In the genomic region with DNA sequence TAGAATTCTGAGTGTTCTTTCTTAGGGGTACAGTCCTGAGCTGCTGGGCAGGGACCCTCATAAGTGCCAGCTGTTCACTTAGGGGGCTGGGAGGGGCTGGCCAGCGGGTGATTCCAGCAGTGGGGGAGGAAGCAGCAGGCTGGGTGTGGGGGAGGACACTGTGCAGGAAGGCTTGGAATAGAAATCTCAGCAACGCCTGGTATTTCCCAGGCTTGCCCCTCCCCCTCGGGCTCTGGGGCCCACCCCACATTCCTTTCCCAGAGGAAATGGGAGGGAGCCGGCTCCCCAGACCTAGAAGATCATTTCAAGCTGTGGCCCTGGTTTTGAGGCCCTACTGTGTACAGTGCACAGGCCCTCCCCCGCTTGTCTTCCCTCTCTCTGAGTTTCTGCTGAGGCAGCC, we compare ENCODE assay signal across 8 mouse cellular contexts. TPM values are rescaled to one million over a fixed set of nuclear protein-coding genes. Genes with fewer than 3 reads are reported as not detected.
DNase-seq lines count a peak whose midpoint lies in the region; ATAC-seq and TF ChIP-seq lines count a peak whose summit lies in the region.

No protein-coding gene starts in this region.

- H3K4me3 ChIP-seq in E14TG2a.4 (replicated peaks; ENCODE audit: low read length) = peak overlapping the region; percentile 72; the same call in 1 of the 2 replicates
- H3K4me3 ChIP-seq in intestine, embryonic 14.5 days (ENCODE audit: low read depth, low read length) = no peak overlapping the region
- no peak overlapping the region for H3K4me3 ChIP-seq in liver, embryonic 13.5 days (replicated peaks)
- H3K4me3 ChIP-seq in stomach, embryonic 14.5 days (ENCODE audit: low read depth, low read length) = no peak overlapping the region

- H3K27me3 ChIP-seq in E14TG2a.4 (ENCODE audit: insufficient read depth, low read length) = peaks cover 23% of the 10 kb centered on the region
- H3K27me3 ChIP-seq in intestine, embryonic 14.5 days (replicated peaks; ENCODE audit: control insufficient read depth, insufficient read depth, low read length) = no peaks in the 10 kb centered on the region
- H3K27me3 ChIP-seq in liver, embryonic 13.5 days = no peaks in the 10 kb centered on the region
- no peaks in the 10 kb centered on the region for H3K27me3 ChIP-seq in stomach, embryonic 14.5 days (ENCODE audit: control insufficient read depth, insufficient read depth, low read length)

- H3K4me1 ChIP-seq in E14TG2a.4 (replicated peaks; ENCODE audit: low read depth, low read length) = peaks cover 93% of the 10 kb centered on the region
- peaks cover 68% of the 10 kb centered on the region for H3K4me1 ChIP-seq in intestine, embryonic 14.5 days (replicated peaks; ENCODE audit: control insufficient read depth, insufficient read depth, low read length)
- peaks cover 98% of the 10 kb centered on the region for H3K4me1 ChIP-seq in liver, embryonic 13.5 days (replicated peaks)
- peaks cover 76% of the 10 kb centered on the region for H3K4me1 ChIP-seq in stomach, embryonic 14.5 days (ENCODE audit: control insufficient read depth, insufficient read depth, low read length)

- no peaks in the 10 kb centered on the region for H3K9me3 ChIP-seq in E14TG2a.4 (ENCODE audit: low read length)
- no peaks in the 10 kb centered on the region for H3K9me3 ChIP-seq in intestine, embryonic 14.5 days (ENCODE audit: control insufficient read depth, low read length)
- no peaks in the 10 kb centered on the region for H3K9me3 ChIP-seq in liver, embryonic 13.5 days (replicated peaks)
- no peaks in the 10 kb centered on the region for H3K9me3 ChIP-seq in stomach, embryonic 14.5 days (ENCODE audit: control insufficient read depth, low read depth, low read length)

- peaks cover 3% of the 10 kb centered on the region for H3K36me3 ChIP-seq in E14TG2a.4 (ENCODE audit: insufficient read depth, low read length)
- no peaks in the 10 kb centered on the region for H3K36me3 ChIP-seq in intestine, embryonic 14.5 days (ENCODE audit: control insufficient read depth, insufficient read depth, low read length)
- H3K36me3 ChIP-seq in liver, embryonic 13.5 days = peaks cover 2% of the 10 kb centered on the region; the same call in 1 of the 2 replicates
- no peaks in the 10 kb centered on the region for H3K36me3 ChIP-seq in stomach, embryonic 14.5 days (ENCODE audit: control insufficient read depth, insufficient read depth, low read length)

- TF ChIP-seq CTCF in E14TG2a.4 (conservative IDR thresholded peaks at IDR 0.05; ENCODE audit: low read length) = no peak

- H3K9ac ChIP-seq in intestine, embryonic 14.5 days (ENCODE audit: low read length) = no peak overlapping the region
- H3K9ac ChIP-seq in liver, embryonic 13.5 days = peak overlapping the region; percentile 100
- H3K9ac ChIP-seq in stomach, embryonic 14.5 days (replicated peaks; ENCODE audit: low read depth, low read length) = no peak overlapping the region

- DNase-seq in ZHBTc4 (ENCODE audit: low read depth, low spot score) = peak; percentile 88
- DNase-seq in gastrocnemius, adult 8-10 months (ENCODE audit: low spot score in 2 of 2) = peak; percentile 45 to 53
- DNase-seq in intestine, embryonic 14.5 days (ENCODE audit: low spot score) = peak; percentile 79
- no peak for DNase-seq in liver, embryonic 13.5 days
- DNase-seq in layer of hippocampus, postnatal 25 days (ENCODE audit: extremely low spot score in 1 of 2, low spot score in 1 of 2) = no peak

- H3K27ac ChIP-seq in intestine, embryonic 14.5 days (ENCODE audit: low read depth) = peak overlapping the region; percentile 77
- peak overlapping the region; percentile 100 for H3K27ac ChIP-seq in liver, embryonic 13.5 days
- peak overlapping the region; percentile 78 for H3K27ac ChIP-seq in stomach, embryonic 14.5 days (ENCODE audit: low read length)

- peak overlapping the region; percentile 11; the same call in 1 of the 2 replicates for H3K4me2 ChIP-seq in intestine, embryonic 14.5 days (ENCODE audit: low read length)
- no peak overlapping the region for H3K4me2 ChIP-seq in liver, embryonic 13.5 days
- H3K4me2 ChIP-seq in stomach, embryonic 14.5 days (replicated peaks; ENCODE audit: low read depth, low read length) = 0 out of 2 replicates have a peak overlapping the region, but pooled peaks have one; percentile 12

- WGBS in intestine, embryonic 14.5 days = 6% methylated on average over 5 of the region's 5 CpGs
- WGBS in liver, embryonic 13.5 days (ENCODE audit: insufficient replicate concordance) = 43% methylated on average over 5 of the region's 5 CpGs
- 11% methylated on average over 5 of the region's 5 CpGs for WGBS in stomach, embryonic 14.5 days

- no peak; the same call in 1 of the 2 replicates for ATAC-seq in intestine, embryonic 14.5 days (replicated peaks; ENCODE audit: low FRiP score, low TSS enrichment, low read depth)
- ATAC-seq in liver, embryonic 13.5 days (ENCODE audit: low read depth) = no peak
- 0 out of 2 replicates have a peak, but pooled peaks have one; percentile 2 for ATAC-seq in stomach, embryonic 14.5 days (ENCODE audit: insufficient number of reproducible peaks, insufficient read depth, low FRiP score, low read depth)
- no peak for ATAC-seq in erythroid progenitor cell, adult 5-6 weeks (replicated peaks; ENCODE audit: low FRiP score, poor library complexity, severe bottlenecking)

RNA-seq across cellular contexts. Expression of a gene that starts 22.4 kb away (rescaled TPM):
- 1 to 10 TPM; 3.4 to 5.2 (median 4.5) TPM for total RNA-seq in gastrocnemius, adult 8-10 months (2022)
- polyA plus RNA-seq in intestine, embryonic 14.5 days (2014; fragmentation: Nextera tagmentation; extraction: Ambion mirVana) = 5.0 and 5.1 TPM in 2 replicates
- polyA plus RNA-seq in liver, embryonic 13.5 days (2015; fragmentation: Nextera tagmentation; extraction: Ambion mirVana) = 6.2 and 6.8 TPM in 2 replicates
- 6.4 and 6.5 TPM in 2 replicates for polyA plus RNA-seq in stomach, embryonic 14.5 days (2014; fragmentation: Nextera tagmentation; extraction: Ambion mirVana)
- 10 to 100 TPM; 71.4 to 73.5 TPM for total RNA-seq in layer of hippocampus, postnatal 25 days (2021)
- 76.8 and 82.6 TPM in 2 replicates for total RNA-seq in erythroid progenitor cell, adult 5-6 weeks (2015; ENCODE audit: low replicate concordance)
- 65.7 and 71.1 TPM in 2 replicates for total RNA-seq in erythroid progenitor cell, adult 5-6 weeks (2017; ENCODE audit: low replicate concordance)

Comparison
In these comparisons a context has a peak if more than half of its experiments do, and no peak if none do; other contexts are left out.
1. DNase-seq: peak in ZHBTc4 (single experiment), gastrocnemius, adult 8-10 months (2 of 2) and intestine, embryonic 14.5 days (single experiment); none in liver, embryonic 13.5 days (single experiment) and layer of hippocampus, postnatal 25 days (0 of 2).
2. RNA of a gene that starts 22.4 kb away (total RNA-seq): 65.7 to 82.6 TPM in erythroid progenitor cell, adult 5-6 weeks and 71.4 to 73.5 TPM in layer of hippocampus, postnatal 25 days; 3.4 to 5.2 TPM in gastrocnemius, adult 8-10 months; every median in the first group is over 10 times any median in the second.
3. Peak in every context shown above with its lines, with median percentiles within 50 percentile points of each other: H3K27ac ChIP-seq.